Mouse (Mus musculus): Measurements from ENCODE around the gene Magt1. TPM values are rescaled to one million over a fixed set of nuclear protein-coding genes. Genes with fewer than 3 reads are reported as not detected.
A peak's percentile ranks its signal among the peaks of the same experiment; 100 is the strongest.
"Not testable (repeated sequence)": the region's sequence is repeated elsewhere in the genome, so short reads cannot be mapped to it uniquely, and the experiment has no call there.

The Magt1 gene
- polyA plus RNA-seq, 1 experiment from 2014 or later: 55.7 TPM

DNA sequence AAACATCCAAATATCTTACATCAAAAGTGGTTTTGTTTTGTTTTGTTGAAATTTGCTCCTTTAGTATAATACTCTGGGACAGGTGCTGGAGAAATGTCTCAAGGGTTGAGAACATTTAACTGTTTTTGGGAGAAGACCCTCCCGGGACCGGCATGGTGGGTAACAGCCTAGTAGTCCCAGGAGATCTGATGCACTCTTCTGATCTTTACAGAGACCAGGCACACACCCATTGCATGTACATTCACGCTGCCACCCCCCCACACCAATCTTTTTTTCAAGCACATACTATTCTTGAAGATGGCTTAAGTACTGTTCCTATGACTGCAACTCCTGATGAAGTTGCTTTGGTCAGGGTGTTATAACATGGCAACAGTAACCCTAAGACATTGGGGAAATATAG is 853 bp upstream of the Magt1 start:
- H3K4me3 ChIP-seq (ENCODE audit: low read depth, low read length): no peak overlapping the region; the same call in 1 of the 2 replicates
- H3K9ac ChIP-seq (ENCODE audit: low read depth, low read length): no peak overlapping the region
- no peaks in the 10 kb centered on the region for H3K27me3 ChIP-seq (ENCODE audit: control insufficient read depth, insufficient read depth, low read length)
- no peaks in the 10 kb centered on the region for H3K9me3 ChIP-seq (ENCODE audit: control insufficient read depth, low read length)
- H3K36me3 ChIP-seq (ENCODE audit: control insufficient read depth, insufficient read depth, low read length): no peaks in the 10 kb centered on the region
- 61% methylated on average over 3 of the region's 3 CpGs for WGBS
- DNase-seq (ENCODE audit: low spot score) (no peak), ATAC-seq (ENCODE audit: low FRiP score) (no peak)
- H3K27ac ChIP-seq (ENCODE audit: low read depth, low read length): no peak overlapping the region
- peak overlapping the region; percentile 8; the same call in 1 of the 2 replicates for H3K4me2 ChIP-seq (replicated peaks; ENCODE audit: low read depth, low read length)
- H3K4me1 ChIP-seq (replicated peaks; ENCODE audit: control insufficient read depth, insufficient read depth, low read length): no peaks in the 10 kb centered on the region

DNA sequence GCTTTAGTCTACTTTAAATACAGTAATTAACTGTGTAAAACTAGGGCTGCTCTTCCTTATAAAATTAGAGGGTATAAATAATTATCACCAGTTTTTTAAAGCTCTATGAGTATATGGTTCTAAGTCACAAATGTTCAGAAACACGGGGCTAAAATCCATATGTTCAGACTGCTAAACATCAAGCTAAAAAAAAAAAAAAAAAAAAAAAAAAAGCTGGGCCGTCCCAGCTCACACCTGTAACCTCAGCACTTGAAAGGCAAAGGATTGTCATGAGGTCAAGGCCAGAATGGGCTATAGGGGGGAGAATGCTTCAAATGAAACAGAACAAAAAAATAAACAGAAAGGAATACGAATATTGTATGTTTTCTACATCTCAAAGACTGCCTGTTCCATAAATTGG is 944 bp downstream of the Magt1 start:
- Histone ChIP-seq H3K27ac (ENCODE audit: low read depth, low read length) (no peak overlapping the region), H3K4me2 (replicated peaks; ENCODE audit: low read depth, low read length) (peak overlapping the region; percentile 35), H3K36me3 (ENCODE audit: control insufficient read depth, insufficient read depth, low read length) (no peaks in the 10 kb centered on the region), H3K4me3 (ENCODE audit: low read depth, low read length) (peak overlapping the region; percentile 53), H3K27me3 (ENCODE audit: control insufficient read depth, insufficient read depth, low read length) (no peaks in the 10 kb centered on the region), H3K9ac (ENCODE audit: low read depth, low read length) (no peak overlapping the region; the same call in 1 of the 2 replicates), H3K4me1 (replicated peaks; ENCODE audit: control insufficient read depth, insufficient read depth, low read length) (no peaks in the 10 kb centered on the region), H3K9me3 (ENCODE audit: control insufficient read depth, low read length) (no peaks in the 10 kb centered on the region)
- WGBS: 22% methylated on average over 3 of the region's 3 CpGs
- no peak for DNase-seq (ENCODE audit: low spot score)
- no peak for ATAC-seq (ENCODE audit: low FRiP score)

- Histone ChIP-seq H3K4me3 (ENCODE audit: low read depth, low read length) (no peak overlapping the region), H3K36me3 (ENCODE audit: control insufficient read depth, insufficient read depth, low read length) (no peaks in the 10 kb centered on the region), H3K27me3 (ENCODE audit: control insufficient read depth, insufficient read depth, low read length) (no peaks in the 10 kb centered on the region), H3K9me3 (ENCODE audit: control insufficient read depth, low read length) (no peaks in the 10 kb centered on the region), H3K27ac (ENCODE audit: low read depth, low read length) (no peak overlapping the region), H3K4me1 (replicated peaks; ENCODE audit: control insufficient read depth, insufficient read depth, low read length) (no peaks in the 10 kb centered on the region), H3K4me2 (replicated peaks; ENCODE audit: low read depth, low read length) (no peak overlapping the region), H3K9ac (ENCODE audit: low read depth, low read length) (no peak overlapping the region)
- ATAC-seq (ENCODE audit: low FRiP score): no peak
- no peak for DNase-seq (ENCODE audit: low spot score)
- WGBS: 71% methylated on average over 1 of the region's 1 CpGs
These were observed 10.1 kb downstream of the Magt1 start for GRCm38 (mm10) chrX:106001605-106002004.

DNA sequence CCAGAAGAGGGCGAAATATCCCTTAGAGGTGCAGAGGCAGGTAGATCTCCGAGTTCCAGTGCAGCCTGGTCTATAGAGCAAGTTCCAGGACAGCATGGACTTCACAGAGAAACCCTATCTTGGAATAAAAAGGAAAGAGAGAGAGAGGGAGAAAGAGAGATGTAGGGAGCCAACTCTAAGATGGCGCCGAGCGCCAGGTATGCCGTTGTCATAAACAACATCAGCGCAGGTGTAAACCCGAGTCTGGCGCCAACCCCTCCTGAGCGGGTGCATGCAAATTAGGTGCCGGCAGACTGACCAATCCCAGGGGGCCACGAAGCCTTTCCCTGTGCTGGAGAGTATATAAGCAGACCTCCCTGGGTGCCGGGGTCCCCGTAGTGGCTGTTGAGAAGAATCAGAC is 54.6 kb downstream of the Magt1 start:
- not testable (repeated sequence) for ATAC-seq (ENCODE audit: low FRiP score)
- 77% methylated on average over 14 of the region's 14 CpGs for WGBS

GRCm38 (mm10) chrX:105953999-105954398 is 57.7 kb downstream of the Magt1 start:
- no peak for DNase-seq (ENCODE audit: low spot score)
- no peak for ATAC-seq (ENCODE audit: low FRiP score)
- Histone ChIP-seq H3K27me3 (ENCODE audit: control insufficient read depth, insufficient read depth, low read length) (no peaks in the 10 kb centered on the region), H3K9me3 (ENCODE audit: control insufficient read depth, low read length) (no peaks in the 10 kb centered on the region), H3K4me3 (ENCODE audit: low read depth, low read length) (no peak overlapping the region), H3K36me3 (ENCODE audit: control insufficient read depth, insufficient read depth, low read length) (no peaks in the 10 kb centered on the region), H3K9ac (ENCODE audit: low read depth, low read length) (no peak overlapping the region), H3K4me1 (replicated peaks; ENCODE audit: control insufficient read depth, insufficient read depth, low read length) (no peaks in the 10 kb centered on the region), H3K27ac (ENCODE audit: low read depth, low read length) (no peak overlapping the region), H3K4me2 (replicated peaks; ENCODE audit: low read depth, low read length) (no peak overlapping the region)
- WGBS: 86% methylated on average over 2 of the region's 2 CpGs

More for the DNA sequence above, 54.6 kb downstream of the Magt1 start:
- H3K4me3 ChIP-seq (ENCODE audit: low read depth, low read length); H3K27ac ChIP-seq (ENCODE audit: low read depth, low read length); H3K4me2 ChIP-seq (replicated peaks; ENCODE audit: low read depth, low read length); H3K36me3 ChIP-seq (ENCODE audit: control insufficient read depth, insufficient read depth, low read length); H3K27me3 ChIP-seq (ENCODE audit: control insufficient read depth, insufficient read depth, low read length); H3K9ac ChIP-seq (ENCODE audit: low read depth, low read length); DNase-seq (ENCODE audit: low spot score); H3K4me1 ChIP-seq (replicated peaks; ENCODE audit: control insufficient read depth, insufficient read depth, low read length); H3K9me3 ChIP-seq (ENCODE audit: control insufficient read depth, low read length): not testable (repeated sequence)

- WGBS: 63% methylated on average over 1 of the region's 1 CpGs
- no peak overlapping the region for H3K4me3 ChIP-seq (ENCODE audit: low read depth, low read length)
- H3K27ac ChIP-seq (ENCODE audit: low read depth, low read length): no peak overlapping the region
- ATAC-seq (ENCODE audit: low FRiP score) (no peak), DNase-seq (ENCODE audit: low spot score) (no peak)
- no peak overlapping the region for H3K9ac ChIP-seq (ENCODE audit: low read depth, low read length)
- no peak overlapping the region for H3K4me2 ChIP-seq (replicated peaks; ENCODE audit: low read depth, low read length)
- no peaks in the 10 kb centered on the region for H3K9me3 ChIP-seq (ENCODE audit: control insufficient read depth, low read length)
- no peaks in the 10 kb centered on the region for H3K36me3 ChIP-seq (ENCODE audit: control insufficient read depth, insufficient read depth, low read length)
- no peaks in the 10 kb centered on the region for H3K27me3 ChIP-seq (ENCODE audit: control insufficient read depth, insufficient read depth, low read length)
- H3K4me1 ChIP-seq (replicated peaks; ENCODE audit: control insufficient read depth, insufficient read depth, low read length): no peaks in the 10 kb centered on the region
These were observed 65.3 kb downstream of the Magt1 start for GRCm38 (mm10) chrX:105946357-105946756.

DNA sequence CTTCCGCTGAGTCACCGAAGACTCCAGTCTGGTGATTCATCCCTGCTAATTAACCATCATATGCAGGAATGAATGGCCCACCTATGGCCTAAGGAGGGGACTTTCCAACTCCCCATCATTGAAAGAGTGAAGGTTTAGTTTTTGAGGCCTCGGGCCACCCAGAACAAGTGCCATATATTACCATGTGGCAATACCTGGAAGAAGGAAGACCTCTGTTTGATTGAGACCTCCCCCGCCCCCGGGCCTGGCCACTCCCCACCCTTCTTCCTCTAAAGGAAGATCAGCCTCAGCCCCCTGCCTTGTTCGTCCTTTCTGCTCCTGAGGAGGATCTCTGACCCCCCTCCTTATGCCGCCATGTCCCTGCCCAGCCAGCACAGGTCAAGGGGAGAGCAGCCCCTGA is 72.5 kb downstream of the Magt1 start:
- no peaks in the 10 kb centered on the region for H3K4me1 ChIP-seq (replicated peaks; ENCODE audit: control insufficient read depth, insufficient read depth, low read length)

GRCm38 (mm10) chrX:105937736-105938135 is 74.0 kb downstream of the Magt1 start:
- H3K4me2 ChIP-seq (replicated peaks; ENCODE audit: low read depth, low read length): no peak overlapping the region
- WGBS: 77% methylated on average over 2 of the region's 2 CpGs
- no peak overlapping the region for H3K9ac ChIP-seq (ENCODE audit: low read depth, low read length)
- H3K27me3 ChIP-seq (ENCODE audit: control insufficient read depth, insufficient read depth, low read length): no peaks in the 10 kb centered on the region
- no peak for DNase-seq (ENCODE audit: low spot score)
- H3K9me3 ChIP-seq (ENCODE audit: control insufficient read depth, low read length): no peaks in the 10 kb centered on the region
- no peak overlapping the region for H3K4me3 ChIP-seq (ENCODE audit: low read depth, low read length)
- no peaks in the 10 kb centered on the region for H3K36me3 ChIP-seq (ENCODE audit: control insufficient read depth, insufficient read depth, low read length)
- no peaks in the 10 kb centered on the region for H3K4me1 ChIP-seq (replicated peaks; ENCODE audit: control insufficient read depth, insufficient read depth, low read length)
- no peak overlapping the region for H3K27ac ChIP-seq (ENCODE audit: low read depth, low read length)
- ATAC-seq (ENCODE audit: low FRiP score): no peak

More for the DNA sequence above, 72.5 kb downstream of the Magt1 start:
- Histone ChIP-seq H3K27ac (ENCODE audit: low read depth, low read length) (no peak overlapping the region), H3K36me3 (ENCODE audit: control insufficient read depth, insufficient read depth, low read length) (no peaks in the 10 kb centered on the region), H3K9ac (ENCODE audit: low read depth, low read length) (no peak overlapping the region), H3K27me3 (ENCODE audit: control insufficient read depth, insufficient read depth, low read length) (no peaks in the 10 kb centered on the region), H3K4me3 (ENCODE audit: low read depth, low read length) (no peak overlapping the region), H3K4me2 (replicated peaks; ENCODE audit: low read depth, low read length) (no peak overlapping the region), H3K9me3 (ENCODE audit: control insufficient read depth, low read length) (no peaks in the 10 kb centered on the region)
- DNase-seq (ENCODE audit: low spot score) (no peak), ATAC-seq (ENCODE audit: low FRiP score) (no peak)
- WGBS: 86% methylated on average over 7 of the region's 7 CpGs

GRCm38 (mm10) chrX:105934341-105934740 is 77.4 kb downstream of the Magt1 start:
- Histone ChIP-seq H3K4me3 (ENCODE audit: low read depth, low read length) (no peak overlapping the region), H3K27ac (ENCODE audit: low read depth, low read length) (no peak overlapping the region), H3K9me3 (ENCODE audit: control insufficient read depth, low read length) (no peaks in the 10 kb centered on the region), H3K9ac (ENCODE audit: low read depth, low read length) (no peak overlapping the region), H3K27me3 (ENCODE audit: control insufficient read depth, insufficient read depth, low read length) (no peaks in the 10 kb centered on the region), H3K4me1 (replicated peaks; ENCODE audit: control insufficient read depth, insufficient read depth, low read length) (no peaks in the 10 kb centered on the region), H3K4me2 (replicated peaks; ENCODE audit: low read depth, low read length) (no peak overlapping the region), H3K36me3 (ENCODE audit: control insufficient read depth, insufficient read depth, low read length) (no peaks in the 10 kb centered on the region)
- no peak for DNase-seq (ENCODE audit: low spot score)
- ATAC-seq (ENCODE audit: low FRiP score): no peak
- 58% methylated on average over 5 of the region's 5 CpGs for WGBS
